Mouse (Mus musculus): ENCODE data around the gene Scaf4.
"Not testable (repeated sequence)": the region's sequence is repeated elsewhere in the genome, so short reads cannot be mapped to it uniquely, and the experiment has no call there.

The Scaf4 gene

DNA sequence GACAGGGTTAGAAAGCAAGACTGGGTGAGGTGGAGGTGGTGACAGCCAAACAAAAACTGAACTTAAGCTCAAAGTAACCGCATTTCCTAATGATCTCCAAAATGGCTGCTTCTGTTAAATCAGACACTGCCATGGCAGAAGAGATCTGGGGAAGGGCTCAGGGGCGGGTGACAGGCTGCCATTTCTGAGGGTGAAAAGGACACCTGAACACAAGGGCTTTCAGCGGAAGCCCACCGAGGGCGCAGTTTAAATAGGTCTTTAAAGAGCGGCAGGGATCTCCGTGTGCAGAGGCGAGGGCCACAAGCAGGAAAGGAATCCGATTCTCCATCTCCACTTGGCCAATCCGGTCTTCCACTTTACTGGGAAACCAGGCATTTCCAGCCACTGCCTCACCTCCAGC, 50.6 kb downstream of the Scaf4 start:
- no peak for DNase-seq

DNA sequence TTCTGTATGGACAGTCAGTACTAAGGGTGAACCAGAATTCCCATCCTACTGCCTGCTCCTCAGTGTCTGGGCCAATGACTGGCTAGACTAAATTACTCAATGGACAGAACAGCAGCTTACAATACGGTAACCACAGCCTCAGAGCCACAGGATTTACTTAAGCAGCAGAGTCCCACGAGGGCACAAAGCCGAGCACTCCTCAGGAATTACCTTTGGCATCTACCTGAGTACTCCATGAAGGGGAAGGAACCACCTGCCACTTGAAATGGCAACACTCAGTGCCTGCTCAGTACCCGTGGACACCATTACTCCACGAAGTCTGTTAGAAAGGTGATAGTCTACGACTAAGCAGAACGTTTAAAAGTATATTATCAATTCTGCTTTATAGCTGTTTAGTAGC, 53.0 kb downstream of the Scaf4 start:
- peak; percentile 18 for DNase-seq

- DNase-seq, result no peak
These were observed 54.4 kb downstream of the Scaf4 start for GRCm38 (mm10) chr16:90229897-90230296.

DNA sequence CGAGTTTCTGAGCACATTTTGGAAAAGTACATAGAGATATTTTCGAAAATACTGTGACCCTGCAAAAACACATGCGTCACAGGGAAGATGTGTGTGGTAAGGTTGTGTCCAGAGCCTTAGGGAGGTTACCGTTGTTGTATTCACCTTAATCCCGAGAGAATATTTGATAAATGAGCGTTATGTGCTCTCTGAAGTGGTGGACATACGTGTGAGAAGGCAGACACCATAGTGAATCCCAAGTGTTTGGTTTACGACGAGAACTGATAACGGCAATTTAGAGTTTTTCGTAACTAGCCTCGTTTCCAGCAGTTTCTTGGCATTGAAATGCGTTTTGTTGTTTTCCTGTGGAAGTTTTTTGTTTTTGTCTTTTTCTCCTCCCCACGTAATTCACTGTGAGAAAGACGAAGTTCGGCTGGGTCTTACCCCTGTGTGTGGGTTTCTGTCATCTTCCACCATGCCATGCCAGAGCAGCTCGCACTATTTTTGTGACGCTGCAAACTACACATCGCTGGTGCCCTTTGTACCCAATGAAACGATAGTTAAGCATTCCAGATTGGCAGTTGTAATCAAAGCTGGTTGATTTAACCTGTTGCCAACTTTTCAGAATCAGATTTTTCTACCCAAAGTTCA, 62.7 kb downstream of the Scaf4 start:
- DNase-seq, result no peak

- peak; percentile 54 for DNase-seq
These were observed 63.3 kb downstream of the Scaf4 start for GRCm38 (mm10) chr16:90220892-90221431.

DNA sequence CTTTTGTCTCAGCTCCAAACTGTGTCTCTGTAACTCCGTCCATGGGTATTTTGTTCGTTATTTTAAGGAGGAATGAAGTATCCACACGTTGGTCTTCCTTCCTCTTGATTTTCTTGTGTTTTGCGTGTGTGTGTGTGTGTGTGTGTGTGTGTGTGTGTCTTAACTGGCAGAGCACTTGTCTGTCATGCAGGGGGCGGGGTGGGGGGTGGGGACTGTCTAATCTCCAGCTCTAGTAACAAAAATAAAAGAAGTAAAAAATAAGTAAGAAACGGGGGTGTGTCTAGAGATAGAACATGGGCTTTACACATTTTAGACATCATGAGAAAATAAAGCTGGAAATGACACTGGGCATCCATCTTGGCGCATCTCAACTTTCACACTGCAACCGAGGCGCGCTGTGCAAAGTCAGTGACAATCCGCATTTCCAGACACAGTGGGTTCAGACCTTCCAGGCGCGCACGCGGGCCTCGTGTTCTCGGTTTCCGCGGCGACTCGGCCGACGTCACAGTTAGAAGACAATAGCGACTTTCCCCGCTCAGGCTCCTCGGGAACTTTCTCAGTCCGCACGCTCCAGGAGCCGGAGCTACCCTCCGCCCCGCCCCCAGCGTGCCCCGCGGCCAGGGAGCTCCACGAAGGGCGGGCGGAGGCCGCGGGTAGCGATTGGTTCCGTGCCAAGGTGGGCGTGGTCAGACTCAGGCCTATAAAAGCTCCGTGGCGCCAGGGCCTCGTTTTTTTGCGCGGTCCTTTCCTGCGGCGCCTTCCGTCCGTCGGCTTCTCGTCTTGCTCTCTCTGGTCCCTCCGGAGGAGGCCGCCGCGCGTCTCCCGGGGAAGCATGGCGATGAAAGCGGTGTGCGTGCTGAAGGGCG, 64.0 kb downstream of the Scaf4 start, which contains the start of gene Sod1:
Sod1 (plus strand) TSS at position 729 of the 866 bp plus-strand sequence.
- DNase-seq, result peak; percentile 97

DNA sequence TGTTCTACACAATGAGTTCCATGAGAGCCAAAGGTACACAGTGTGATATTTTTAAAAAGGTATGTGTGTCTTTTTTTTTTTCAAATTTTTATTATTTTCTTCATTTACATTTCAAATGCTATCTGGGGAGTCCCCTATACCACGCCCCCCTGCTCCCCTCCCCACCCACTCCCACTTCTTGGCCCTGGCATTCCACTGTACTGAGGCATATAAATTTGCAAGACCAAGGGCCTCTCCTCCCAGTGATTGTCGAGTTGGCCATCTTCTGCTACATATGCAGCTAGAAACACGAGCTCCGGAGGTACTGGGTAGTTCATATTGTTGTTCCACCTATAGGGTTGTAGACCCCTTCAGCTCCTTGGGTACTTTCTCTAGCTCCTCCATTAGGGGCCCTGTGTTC, 64.9 kb downstream of the Scaf4 start:
- not testable (repeated sequence) for DNase-seq

DNA sequence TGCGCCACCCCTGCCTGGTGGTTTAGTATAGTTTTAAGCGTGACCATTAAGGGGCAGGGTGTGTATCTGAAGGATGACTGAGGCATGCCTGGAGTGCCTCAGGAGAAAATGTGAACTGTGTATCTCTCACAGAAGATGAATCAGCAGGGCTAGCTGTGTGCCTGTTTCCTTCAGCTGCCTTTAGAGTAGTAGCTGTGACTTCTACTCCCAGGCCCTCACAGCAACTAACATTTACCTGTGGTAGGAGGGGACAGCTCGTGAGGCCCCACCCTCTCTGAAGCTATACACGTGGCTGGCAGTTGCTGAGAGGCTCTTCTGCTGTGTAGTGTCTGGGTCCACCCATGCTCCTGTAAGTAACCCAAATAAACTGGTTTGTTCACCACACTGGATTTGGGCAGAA, 66.4 kb downstream of the Scaf4 start:
- DNase-seq, result peak; percentile 27

- DNase-seq, result peak; percentile 33
These were observed 66.9 kb downstream of the Scaf4 start for GRCm38 (mm10) chr16:90217356-90217755.

DNA sequence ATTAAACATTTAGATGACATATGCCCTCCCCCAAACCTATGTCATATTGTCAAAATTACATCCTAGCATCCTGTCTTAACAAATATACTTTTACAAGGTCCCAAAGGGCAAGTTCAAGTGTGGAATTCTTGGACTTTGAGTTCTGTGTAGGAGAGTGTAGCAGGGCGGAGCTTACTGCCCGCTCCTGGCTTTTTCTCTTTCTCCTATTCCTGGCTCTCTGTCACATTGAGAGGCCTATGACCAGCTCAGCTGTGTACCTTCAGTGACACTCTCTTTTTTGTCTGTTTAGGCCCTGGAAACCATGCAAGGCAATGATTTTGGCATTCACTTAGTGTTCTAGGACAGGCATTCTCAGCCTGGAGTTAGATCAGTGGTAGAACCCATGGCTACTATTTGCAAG, 67.9 kb downstream of the Scaf4 start:
- no peak for DNase-seq

GRCm38 (mm10) chr16:90215879-90216278, 68.4 kb downstream of the Scaf4 start:
- not testable (repeated sequence) for DNase-seq

- no peak for DNase-seq
These were observed 69.4 kb downstream of the Scaf4 start for GRCm38 (mm10) chr16:90214731-90215565.

GRCm38 (mm10) chr16:90213477-90214339, 70.6 kb downstream of the Scaf4 start:
- DNase-seq, result no peak

DNA sequence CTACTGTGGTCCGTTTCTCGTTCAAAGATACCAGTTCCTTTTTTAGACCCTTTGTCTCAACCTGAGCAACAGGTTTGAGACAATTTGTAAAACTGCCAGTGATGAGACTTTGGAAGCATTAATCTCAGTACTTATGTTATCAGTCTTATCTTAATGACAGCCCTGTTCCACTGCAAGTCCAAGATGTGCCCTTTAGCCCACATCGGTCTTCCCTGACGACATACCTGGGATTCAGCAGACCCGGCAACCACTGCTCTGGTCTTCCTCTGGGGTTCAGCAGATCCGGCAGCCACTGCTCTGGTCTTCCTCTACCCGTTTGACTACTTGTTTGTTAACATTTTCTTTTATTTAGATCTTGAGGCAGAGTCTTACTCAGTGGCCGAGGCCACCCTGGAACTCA, 72.5 kb downstream of the Scaf4 start:
- no peak for DNase-seq

DNA sequence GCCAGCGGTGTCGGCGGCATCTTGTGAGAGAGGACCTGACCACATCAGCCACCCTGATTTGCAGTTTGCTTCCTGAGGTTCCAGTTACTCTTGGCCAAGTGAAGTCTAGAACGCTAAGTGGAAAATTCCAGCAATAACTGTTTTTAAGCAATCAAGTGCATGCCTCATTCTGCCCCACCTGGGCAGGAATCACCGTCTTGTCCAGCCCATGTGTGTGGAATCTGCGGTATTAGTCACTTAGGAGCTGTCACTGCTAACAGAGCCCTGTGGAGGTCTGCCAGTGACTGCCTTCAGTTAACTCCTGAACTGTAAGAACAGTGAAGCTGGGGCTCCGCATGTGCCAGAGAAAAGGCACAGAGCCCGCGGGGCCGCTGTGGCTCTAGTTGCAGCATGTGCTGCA, 73.6 kb downstream of the Scaf4 start:
- DNase-seq, result no peak

- no peak for DNase-seq
These were observed 75.3 kb downstream of the Scaf4 start for GRCm38 (mm10) chr16:90208996-90209395.

DNA sequence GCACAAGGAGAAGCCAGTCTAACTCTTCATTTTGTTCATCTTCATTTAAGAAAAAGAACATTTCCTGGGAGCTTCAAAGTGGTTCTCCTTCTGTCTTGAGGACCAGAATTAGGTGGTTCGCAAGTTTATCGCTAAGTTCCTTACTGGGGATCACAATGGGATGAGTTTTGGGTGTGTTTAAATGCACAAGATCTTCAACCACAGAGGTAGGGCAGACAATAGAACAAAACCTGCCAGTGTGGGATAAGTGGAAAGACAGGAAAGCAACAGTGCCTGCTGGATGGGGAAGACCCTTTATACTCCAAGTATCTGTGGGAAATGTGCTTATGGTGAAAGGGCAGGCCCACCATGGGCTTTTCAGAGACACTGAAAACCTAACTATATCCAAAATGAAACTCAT, 79.4 kb downstream of the Scaf4 start:
- no peak for DNase-seq

DNA sequence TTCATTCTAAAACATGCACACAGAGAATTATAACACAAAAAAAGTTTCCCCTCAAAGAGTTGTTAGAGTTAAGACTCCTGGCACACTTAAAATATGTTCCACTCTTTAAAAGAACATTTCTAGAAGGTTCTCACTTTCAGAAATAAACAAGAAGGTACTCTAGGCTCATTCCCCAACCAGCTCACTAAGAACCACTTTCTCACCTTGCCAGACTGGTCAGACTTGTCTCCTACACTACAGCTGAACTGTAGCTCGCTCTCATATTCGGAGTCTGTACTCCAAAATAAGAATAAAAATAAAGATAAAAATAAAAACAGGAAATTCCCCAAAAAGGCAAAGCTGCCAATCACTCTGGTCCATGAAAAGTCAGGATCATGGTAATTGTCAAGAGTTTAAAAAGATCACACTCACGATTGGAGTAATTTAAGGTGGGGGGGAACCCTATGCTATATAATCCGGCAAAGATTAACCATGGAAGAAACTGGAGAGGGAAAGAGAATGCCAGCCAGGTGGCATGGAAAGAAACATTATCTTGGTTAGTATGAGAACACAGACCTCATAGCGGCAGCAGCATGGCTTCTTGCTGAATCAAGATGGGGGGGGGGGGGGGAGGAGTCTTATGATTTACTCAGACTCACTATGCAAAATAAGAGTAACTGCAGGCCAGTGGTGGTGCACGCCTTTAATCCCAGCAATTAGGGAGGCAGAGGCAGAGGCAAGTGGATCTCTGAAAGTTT, 80.9 kb downstream of the Scaf4 start:
- DNase-seq, result peak; percentile 48

DNA sequence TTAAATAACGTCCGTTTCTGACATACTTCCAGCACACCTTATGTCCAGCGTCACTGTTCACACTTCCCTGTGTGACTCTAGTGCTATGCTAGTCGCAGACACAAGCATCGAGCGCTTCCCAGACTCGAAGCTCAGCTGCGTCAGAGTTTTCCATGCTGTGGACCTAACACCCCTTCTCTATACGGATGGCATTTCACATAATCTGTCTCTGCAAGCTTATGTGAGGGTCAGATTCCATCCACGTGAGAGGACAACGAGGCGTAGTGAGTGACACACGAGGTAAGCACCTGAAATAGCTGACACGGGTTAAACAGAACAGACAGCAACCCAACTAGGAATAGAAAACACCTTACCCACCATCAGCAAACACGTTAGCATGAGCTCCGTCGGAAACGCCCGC, 82.2 kb downstream of the Scaf4 start:
- DNase-seq, result no peak

DNA sequence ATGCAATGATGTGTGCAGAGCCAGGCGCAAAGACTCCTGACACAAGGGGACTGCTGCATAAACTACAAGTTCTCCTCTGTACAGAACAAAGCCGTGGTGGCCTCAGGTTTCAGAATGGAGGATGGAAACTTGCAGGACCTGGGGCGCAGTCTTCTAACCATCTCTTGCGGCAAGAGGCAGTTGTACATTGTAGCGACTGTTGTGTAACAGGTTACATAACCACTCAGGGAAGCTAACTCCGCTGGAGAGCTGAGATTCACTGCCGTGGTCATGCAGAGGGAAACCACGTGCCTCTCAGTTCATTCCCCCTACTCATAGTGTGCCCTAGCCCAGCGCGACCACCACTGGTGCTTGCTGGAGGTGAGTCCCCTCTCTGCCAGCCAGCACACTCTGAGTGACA, 85.1 kb downstream of the Scaf4 start:
- DNase-seq, result peak; percentile 18

- DNase-seq, result no peak
These were observed 85.7 kb downstream of the Scaf4 start for GRCm38 (mm10) chr16:90198626-90199025.

All from lung, postnatal 10 days (tissue).